Mouse (Mus musculus) heart, adult 9 months (tissue): ENCODE data around the gene Olfr6.
"Not testable (repeated sequence)": the region's sequence is repeated elsewhere in the genome, so short reads cannot be mapped to it uniquely, and the experiment has no call there.

Experiments
- DNase-seq, 2 experiments: peaks; one replicate each; pipeline ENCODE4 v3.0.0; 2022; ENCODE audit warnings: low spot score in 2 of 2

Gene Olfr6

DNA sequence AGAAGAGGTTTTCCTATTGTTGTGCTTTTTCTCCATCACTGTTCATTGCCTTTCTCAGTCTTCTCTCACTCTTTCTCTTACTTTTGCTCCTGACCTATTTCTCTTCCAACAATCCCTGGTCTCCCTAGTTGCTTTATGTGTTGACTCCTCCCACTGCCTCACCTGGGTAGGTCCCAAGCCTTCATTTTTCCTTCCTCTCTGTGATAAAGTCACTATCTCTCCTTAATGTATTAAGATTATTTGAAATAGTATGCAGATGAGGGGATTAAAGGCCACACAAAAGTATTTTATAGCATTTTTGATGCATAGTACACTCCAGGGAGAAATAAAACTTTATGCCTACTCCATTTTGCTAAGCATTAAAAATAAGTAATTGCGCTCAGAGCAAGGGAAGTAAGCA is at the start of gene Olfr6:
Gene Olfr6 (minus strand): TSS at position 101 of the 400 bp plus-strand sequence.
- no peak for DNase-seq

DNA sequence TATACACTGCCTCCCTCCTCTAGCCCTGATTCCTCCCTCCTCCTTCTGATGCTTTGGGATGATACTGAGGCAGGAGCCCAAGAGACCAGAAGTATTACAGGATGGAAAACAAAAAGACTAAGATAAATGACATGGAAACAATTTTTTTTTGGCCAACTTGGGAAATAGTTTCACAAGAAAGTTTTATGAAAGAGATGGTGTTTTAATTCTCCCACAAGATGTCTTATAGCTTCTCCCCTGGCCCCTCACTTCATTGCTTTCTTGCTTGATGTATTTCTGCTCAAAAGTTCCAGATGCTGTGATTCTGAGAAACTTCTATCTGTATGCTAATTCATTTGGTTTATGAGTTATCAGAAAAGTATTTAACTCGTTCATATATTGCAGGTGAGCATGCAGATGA is 42.2 kb upstream of the Olfr6 start, which contains the start of gene Olfr2:
Gene Olfr2 (minus strand): TSS at position 101 of the 400 bp plus-strand sequence.
- no peak for DNase-seq

DNA sequence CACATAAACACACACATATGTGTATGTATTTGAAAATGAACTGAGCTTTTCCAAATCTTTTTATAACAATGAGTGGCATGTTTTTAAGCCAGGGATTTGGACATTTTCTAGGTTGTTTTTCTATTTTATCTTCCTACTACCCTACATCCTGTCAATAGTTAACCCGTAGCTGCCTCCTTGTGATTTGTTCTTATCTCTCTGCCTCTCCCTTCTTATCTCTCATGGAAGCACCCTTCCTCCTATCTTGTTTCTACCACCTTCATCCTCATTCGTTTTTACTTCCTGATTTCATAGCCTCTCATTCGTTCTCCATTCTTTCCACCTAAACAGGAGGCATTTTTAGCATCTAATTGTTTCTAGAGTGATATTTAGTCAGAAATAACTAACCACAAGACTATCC is 40.4 kb upstream of the Olfr6 start:
- no peak for DNase-seq

DNA sequence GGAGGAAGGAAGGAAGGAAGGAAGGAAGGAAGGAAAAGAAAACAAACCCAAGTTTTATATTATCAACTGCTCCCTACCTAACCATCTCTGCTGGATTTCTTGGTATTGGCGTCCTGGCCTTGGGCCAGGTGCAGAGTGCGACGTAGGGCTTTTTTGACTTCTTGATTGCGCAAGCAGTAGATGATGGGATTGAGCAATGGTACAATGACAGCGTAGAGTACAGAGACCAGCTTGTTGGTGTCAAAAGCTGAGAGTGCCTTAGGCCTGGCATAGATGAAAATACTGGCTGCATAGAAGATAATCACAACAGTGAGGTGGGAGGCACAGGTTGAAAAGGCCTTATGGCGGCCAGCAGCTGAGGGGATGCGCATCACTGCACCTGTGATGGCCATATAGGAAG is 37.1 kb upstream of the Olfr6 start:
- no peak for DNase-seq

DNA sequence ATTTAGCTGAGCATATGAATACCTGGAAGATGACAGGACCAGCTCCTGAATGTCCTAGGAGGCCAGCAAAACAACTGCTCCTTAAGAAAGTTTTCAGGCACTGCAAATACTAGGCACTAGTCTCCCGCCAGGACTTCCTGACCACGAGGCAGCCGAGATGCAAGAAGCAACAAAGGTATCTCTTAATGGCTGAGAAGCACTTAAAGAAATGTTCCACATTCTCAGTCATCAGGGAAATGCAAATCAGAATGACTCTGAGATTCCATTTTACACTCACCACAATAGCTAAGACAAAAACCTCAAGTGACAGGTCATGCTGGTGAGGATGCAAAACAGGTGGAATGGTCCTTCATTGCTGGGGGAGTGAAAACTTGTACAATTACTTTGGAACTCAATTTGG is 21.5 kb upstream of the Olfr6 start:
- DNase-seq: no peak

DNA sequence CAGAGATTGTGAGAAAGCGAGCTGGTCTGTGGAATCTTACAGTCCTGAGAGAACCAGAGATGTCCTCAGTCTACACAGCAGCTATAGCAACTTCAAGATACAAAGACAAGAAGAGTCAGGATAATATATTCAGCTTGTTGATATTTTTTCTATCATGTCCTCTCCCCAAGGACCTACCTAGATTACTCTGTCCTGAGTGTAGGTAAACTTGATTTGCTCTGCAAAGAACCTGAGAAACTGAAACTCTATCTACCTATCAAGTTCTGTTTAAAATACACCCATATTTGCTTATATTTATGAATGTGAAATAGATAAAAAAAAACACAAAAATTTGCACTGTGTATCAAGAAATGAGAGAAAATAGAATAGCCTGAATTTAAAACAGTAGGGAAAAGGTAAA is 11.6 kb upstream of the Olfr6 start, which contains the start of gene Olfr711:
Gene Olfr711 (minus strand): TSS at position 101 of the 400 bp plus-strand sequence.
- no peak for DNase-seq

DNA sequence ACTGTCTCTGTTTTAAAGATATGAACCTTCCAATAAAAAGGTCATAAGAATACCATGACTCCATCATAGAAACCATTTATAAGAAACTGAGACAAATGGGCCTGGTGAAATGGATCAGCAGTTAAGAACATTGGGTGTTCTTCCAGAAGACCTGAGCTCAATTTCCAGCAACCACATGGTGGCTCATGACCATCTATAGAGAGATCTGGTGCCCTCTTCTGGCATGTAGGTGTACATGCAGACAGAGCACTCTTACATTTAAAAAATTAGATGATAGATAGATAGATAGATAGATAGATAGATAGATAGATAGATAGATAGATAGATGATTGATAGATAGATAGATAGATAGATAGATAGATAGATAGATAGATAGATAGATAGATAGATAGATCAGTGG is 3.8 kb upstream of the Olfr6 start:
- not testable (repeated sequence) for DNase-seq

DNA sequence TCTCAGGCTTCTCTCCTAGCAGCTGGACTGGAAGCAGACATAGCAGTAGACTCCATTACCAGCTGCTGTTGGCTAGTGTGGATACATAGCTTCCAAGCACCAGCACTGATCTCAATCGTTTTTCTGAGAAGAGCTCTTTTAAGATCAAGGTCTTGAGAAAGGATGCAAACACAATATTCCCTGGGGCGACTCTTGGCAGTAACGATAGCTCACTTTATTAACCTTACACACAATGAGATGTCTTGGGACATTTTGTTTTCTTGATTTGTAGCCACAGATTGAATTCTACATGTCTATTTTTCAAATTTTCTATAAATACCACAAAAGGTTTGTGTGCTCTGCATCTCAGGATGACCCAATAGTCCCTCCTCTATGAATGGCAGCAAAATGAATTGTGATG is 15.5 kb downstream of the Olfr6 start, which contains the start of gene Olfr710:
Gene Olfr710 (minus strand): TSS at position 101 of the 400 bp plus-strand sequence.
- no peak for DNase-seq

DNA sequence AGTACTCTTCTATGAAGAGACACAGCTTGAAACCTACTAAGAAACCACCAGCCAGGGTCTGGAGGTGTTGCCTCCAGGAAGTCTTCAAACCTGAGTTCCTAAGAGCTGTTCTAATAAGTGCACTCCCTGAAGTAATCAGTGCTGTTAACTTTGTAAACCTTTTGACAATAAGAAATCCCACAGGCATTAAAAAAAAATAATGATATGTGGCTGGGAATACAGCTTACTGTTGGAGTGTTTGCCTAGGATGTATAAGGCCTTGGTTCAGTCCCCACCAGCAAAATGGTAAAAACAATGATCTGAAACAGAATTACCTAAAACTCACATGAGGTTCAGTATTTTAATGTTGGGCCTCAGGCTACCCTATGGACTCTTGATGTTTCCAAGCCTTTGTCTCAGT is 31.6 kb downstream of the Olfr6 start, which contains the start of gene Olfr709-ps1:
Gene Olfr709-ps1 (minus strand): TSS at position 101 of the 400 bp plus-strand sequence.
- no peak for DNase-seq

DNA sequence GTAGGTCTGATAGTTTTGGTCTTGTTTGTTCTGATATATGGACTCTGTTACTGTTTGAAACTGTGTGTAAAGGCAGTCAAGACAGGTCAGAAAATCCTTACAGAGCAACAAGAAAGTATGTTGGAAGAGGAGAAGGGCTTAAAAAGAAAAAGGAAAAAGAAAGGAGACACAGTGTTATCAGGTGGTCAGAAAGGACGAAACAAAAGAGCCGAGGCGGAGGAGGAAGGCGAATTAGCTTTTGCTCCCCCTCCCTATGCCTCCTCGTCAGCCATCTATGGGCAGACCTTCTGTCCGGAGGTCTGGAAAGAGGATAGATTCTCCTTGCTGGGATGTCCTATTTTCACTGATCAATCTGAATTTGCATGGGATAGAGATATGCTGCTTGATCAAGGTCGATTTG is 42.8 kb downstream of the Olfr6 start:
- DNase-seq: not testable (repeated sequence)

DNA sequence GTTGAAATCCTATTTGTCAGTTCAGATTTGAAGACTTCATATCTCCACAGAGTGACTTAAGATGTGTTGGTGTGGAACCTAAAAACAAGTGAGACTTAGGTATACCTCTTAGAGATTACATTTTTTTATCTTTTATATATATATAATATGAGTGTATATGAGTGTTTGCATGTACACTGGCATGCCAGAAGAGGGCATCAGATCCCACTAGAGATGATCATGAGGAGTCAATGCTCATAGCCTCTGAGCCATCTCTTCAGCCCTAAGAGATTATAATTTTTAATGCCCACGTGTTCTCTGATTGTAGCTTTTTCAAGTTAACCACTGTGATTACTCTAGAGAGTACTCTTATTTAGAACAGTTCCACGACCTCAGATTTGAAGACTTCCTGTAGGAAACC is 56.1 kb downstream of the Olfr6 start, which contains the start of gene Olfr1532-ps1:
Gene Olfr1532-ps1 (plus strand): TSS at position 326 of the 400 bp plus-strand sequence.
- DNase-seq: no peak
